Mouse (Mus musculus) midbrain, embryonic 15.5 days (tissue): ENCODE measurements around the gene Vmn2r74. TPM values are rescaled to one million over a fixed set of nuclear protein-coding genes. Genes with fewer than 3 reads are reported as not detected.

ENCODE experiments used
- ATAC-seq: fragments of 200-750 bp; cut with Nextera tagmentation; replicated peaks from 2 replicates; pipeline ENCODE4 v1.8.0; 2017; ENCODE audit warnings: moderate TSS enrichment
- H3K27ac ChIP-seq: fragments of 300-500 bp; sonication (generic); 2 replicates; pipeline ENCODE4 v1.5.1; 2015; ENCODE audit warnings: mild to moderate bottlenecking, inconsistent platforms
- H3K27me3 ChIP-seq: fragments of 300-500 bp; sonication (generic); replicated peaks from 2 replicates; pipeline ENCODE4 v1.6.1; 2015; ENCODE audit warnings: inconsistent platforms
- H3K36me3 ChIP-seq: fragments of 300-500 bp; sonication (generic); replicated peaks from 2 replicates; pipeline ENCODE4 v1.6.1; 2015; ENCODE audit warnings: inconsistent platforms
- H3K4me1 ChIP-seq: fragments of 300-500 bp; sonication (generic); 2 replicates; pipeline ENCODE4 v1.6.1; 2015; ENCODE audit warnings: inconsistent platforms
- H3K4me2 ChIP-seq: fragments of 300-500 bp; sonication (generic); 2 replicates; pipeline ENCODE4 v1.6.1; 2015; ENCODE audit warnings: inconsistent platforms, mild to moderate bottlenecking, moderate library complexity
- H3K4me3 ChIP-seq: fragments of 300-500 bp; sonication (generic); 2 replicates; pipeline ENCODE4 v1.5.1; 2015; ENCODE audit warnings: mild to moderate bottlenecking, inconsistent platforms
- H3K9ac ChIP-seq: fragments of 300-500 bp; sonication (generic); 2 replicates; pipeline ENCODE4 v1.6.1; 2015; ENCODE audit warnings: mild to moderate bottlenecking, inconsistent platforms
- H3K9me3 ChIP-seq: fragments of 300-500 bp; sonication (generic); 2 replicates; pipeline ENCODE4 v1.6.1; 2016; ENCODE audit warnings: inconsistent platforms
- WGBS: fragments of 180-500 bp; shearing (Covaris S2); methylation state at CpG from one replicate; pipeline ENCODE4 v1.1.7; 2015; ENCODE audit warnings: mixed read lengths; 5-methylcytosine and 5-hydroxymethylcytosine counted together
- polyA plus RNA-seq: library from polyadenylated mRNA; unstranded; fragments of >200 nt; fragmentation: Nextera tagmentation; extraction: Ambion mirVana; gene quantifications from 2 replicates; pipeline ENCODE4 v1.2.1, GENCODE M21; 2015

Gene Vmn2r74
- not detected in 2 replicates for polyA plus RNA-seq

DNA sequence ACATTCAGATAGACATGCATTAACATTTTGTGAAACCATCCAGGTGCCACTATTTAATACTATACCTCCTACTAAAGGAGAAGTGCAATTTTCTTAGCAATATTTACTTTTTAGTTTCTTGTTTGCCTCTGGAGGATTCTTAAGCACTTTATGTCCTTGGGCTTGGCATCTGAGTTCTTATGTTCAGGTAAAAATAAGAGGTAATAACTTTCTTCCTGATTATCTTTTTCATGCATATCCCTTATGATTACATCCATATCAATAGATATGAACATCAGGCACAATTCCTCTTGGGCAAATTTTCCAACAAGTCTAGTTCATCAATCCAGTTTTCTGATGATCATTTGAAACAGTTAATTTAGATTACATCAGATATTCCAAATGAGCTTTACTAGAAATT is at the start of gene Vmn2r74:
TSS of gene Vmn2r74 (minus strand) at position 101 of the 400 bp plus-strand sequence.
- no peaks in the 10 kb centered on the region for H3K4me1 ChIP-seq
- H3K36me3 ChIP-seq = no peaks in the 10 kb centered on the region
- no peak within 1 kb of the TSS for H3K4me2 ChIP-seq
- H3K9me3 ChIP-seq = no peaks in the 10 kb centered on the region
- H3K27ac ChIP-seq = no peak within 1 kb of the TSS
- ATAC-seq = no peak
- no peak within 1 kb of the TSS for H3K9ac ChIP-seq
- H3K4me3 ChIP-seq = no peak within 1 kb of the TSS
- H3K27me3 ChIP-seq = no peaks in the 10 kb centered on the region

DNA sequence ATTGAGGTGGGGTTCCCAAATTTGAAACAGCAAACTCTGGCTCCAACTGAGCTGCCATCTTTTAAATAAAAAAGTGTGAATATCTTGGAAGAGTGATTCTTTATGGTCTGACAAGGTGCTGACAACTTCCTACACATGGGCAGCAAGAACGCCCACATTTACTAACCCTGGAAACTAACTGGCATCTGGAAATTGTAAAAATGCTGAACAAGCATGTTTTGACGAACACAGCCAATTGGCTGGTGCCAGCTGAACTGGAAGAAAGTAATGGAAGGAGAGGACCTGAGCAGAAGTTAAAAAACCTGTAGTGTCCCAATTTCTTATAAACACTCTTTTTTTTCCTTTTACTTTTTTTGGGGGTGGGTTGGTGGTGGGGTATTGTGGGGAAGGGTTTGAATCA is 46.1 kb upstream of the Vmn2r74 start:
- WGBS = 91% methylated on average over 2 of the region's 2 CpGs
- no peak for ATAC-seq

More for the DNA sequence above, 46.1 kb upstream of the Vmn2r74 start:
- Histone ChIP-seq H3K9ac (no peak overlapping the region), H3K4me1 (no peaks in the 10 kb centered on the region), H3K27ac (no peak overlapping the region), H3K27me3 (no peaks in the 10 kb centered on the region), H3K36me3 (no peaks in the 10 kb centered on the region), H3K4me3 (no peak overlapping the region), H3K9me3 (no peaks in the 10 kb centered on the region), H3K4me2 (no peak overlapping the region)

Other genes starting within 250 kb of the Vmn2r74 start
- not detected in 2 replicates for gene Vmn2r72, start 206.5 kb downstream of the Vmn2r74 start, polyA plus RNA-seq
- not detected in 2 replicates for gene Vmn2r73, start 85.4 kb downstream of the Vmn2r74 start, polyA plus RNA-seq
- gene Vmn2r75, start 210.1 kb upstream of the Vmn2r74 start, polyA plus RNA-seq = not detected in 2 replicates